Mouse (Mus musculus) left cerebral cortex, adult 2 months (tissue): ENCODE measurements at regions not wholly inside any gene's neighbourhood (a gene's known extent, or its start where the extent isn't known, plus 50 kb on each side); places are given as distances from the start of the nearest gene placed in this dataset.

Experiments
- DNase-seq, 2 experiments: peaks; one replicate each; pipeline ENCODE4 v3.0.0; 2021 to 2022; ENCODE audit warnings: low spot score in 2 of 2, mixed read lengths in 1 of 2; ENCODE audit errors: extremely low spot score in 1 of 2
- H3K27ac ChIP-seq: fragments of 200-600 bp; 2 replicates; pipeline ENCODE4 v1.8.1; 2022
- H3K4me3 ChIP-seq: fragments of 200-600 bp; 2 replicates; pipeline ENCODE4 v1.8.1; 2022
- CTCF ChIP-seq: fragments of 200-600 bp; IDR thresholded peaks from 2 replicates; pipeline ENCODE4 v1.8.1; 2022; ENCODE audit warnings: antibody characterized with exemption, mild to moderate bottlenecking, moderate library complexity
- intact Hi-C: fragments of 180-260 bp; cut with DNase I; formaldehyde crosslinking; loops from one replicate; pipeline ENCODE4 v1.15.1; 2025

GRCm38 (mm10) chr2:178632831-178633585, 202.7 kb downstream of the Cdh26 start:
- intact Hi-C loops = loop anchor here (5.0 kb wide), 1 partner anchor 1244 kb away; no protein-coding TSS in a partner anchor

GRCm38 (mm10) chr2:178634116-178634515, 203.8 kb downstream of the Cdh26 start:
- Histone ChIP-seq H3K4me3 (no peak overlapping the region), H3K27ac (no peak overlapping the region)
- intact Hi-C loops = loop anchor here (5.0 kb wide), 1 partner anchor 1243 kb away; no protein-coding TSS in a partner anchor
- no peak for TF ChIP-seq CTCF
- DNase-seq = no peak

More at GRCm38 (mm10) chr2:178632831-178633585, 202.7 kb downstream of the Cdh26 start:
- no peak for DNase-seq
- Histone ChIP-seq H3K27ac (no peak overlapping the region), H3K4me3 (no peak overlapping the region)
- no peak for TF ChIP-seq CTCF

GRCm38 (mm10) chr2:178635685-178636084, 205.4 kb downstream of the Cdh26 start:
- intact Hi-C loops = no loop called here
- TF ChIP-seq CTCF = no peak
- Histone ChIP-seq H3K27ac (no peak overlapping the region), H3K4me3 (no peak overlapping the region)
- DNase-seq = no peak

GRCm38 (mm10) chr2:178636901-178637300, 206.6 kb downstream of the Cdh26 start:
- no peak for DNase-seq
- H3K27ac ChIP-seq = no peak overlapping the region

GRCm38 (mm10) chr2:178642137-178643052, 212.1 kb downstream of the Cdh26 start:
- H3K27ac ChIP-seq = no peak overlapping the region
- no peak overlapping the region for H3K4me3 ChIP-seq
- DNase-seq = no peak
- no peak; the same call in 1 of the 2 replicates for TF ChIP-seq CTCF
- intact Hi-C loops = no loop called here

More at GRCm38 (mm10) chr2:178636901-178637300, 206.6 kb downstream of the Cdh26 start:
- intact Hi-C loops = no loop called here
- TF ChIP-seq CTCF = no peak
- no peak overlapping the region for H3K4me3 ChIP-seq

- no peak for TF ChIP-seq CTCF
- intact Hi-C loops = no loop called here
- no peak for DNase-seq
- Histone ChIP-seq H3K27ac (no peak overlapping the region), H3K4me3 (no peak overlapping the region)
Observed at GRCm38 (mm10) chr2:178643053-178643402, 212.7 kb downstream of the Cdh26 start.

GRCm38 (mm10) chr2:178643841-178644240, 213.5 kb downstream of the Cdh26 start:
- no peak for TF ChIP-seq CTCF
- H3K4me3 ChIP-seq = no peak overlapping the region
- intact Hi-C loops = no loop called here

GRCm38 (mm10) chr2:178660071-178660470, 229.7 kb downstream of the Cdh26 start:
- Histone ChIP-seq H3K27ac (no peak overlapping the region), H3K4me3 (no peak overlapping the region)
- intact Hi-C loops = loop anchor here (10.0 kb wide), 1 partner anchor 235 kb away; no protein-coding TSS in a partner anchor
- DNase-seq = no peak
- no peak; the same call in 1 of the 2 replicates for TF ChIP-seq CTCF

More at GRCm38 (mm10) chr2:178643841-178644240, 213.5 kb downstream of the Cdh26 start:
- H3K27ac ChIP-seq = no peak overlapping the region
- no peak for DNase-seq

GRCm38 (mm10) chr2:178662396-178662795, 232.1 kb downstream of the Cdh26 start:
- no peak for TF ChIP-seq CTCF
- Histone ChIP-seq H3K4me3 (no peak overlapping the region), H3K27ac (no peak overlapping the region; the same call in 1 of the 2 replicates)
- DNase-seq = no peak
- intact Hi-C loops = loop anchor here (10.0 kb wide), 1 partner anchor 238 kb away; no protein-coding TSS in a partner anchor

GRCm38 (mm10) chr2:178664977-178665376, 234.6 kb downstream of the Cdh26 start:
- no peak overlapping the region for H3K4me3 ChIP-seq
- DNase-seq = peak; percentile 35 to 45
- no peak overlapping the region for H3K27ac ChIP-seq
- intact Hi-C loops = loop anchor here (1.0 to 10.0 kb wide), 5 partner anchors 36 to 240 kb away; no protein-coding TSS in a partner anchor
- peak; percentile 73 for TF ChIP-seq CTCF

GRCm38 (mm10) chr2:178668451-178668850, 238.1 kb downstream of the Cdh26 start:
- intact Hi-C loops = loop anchor here (10.0 kb wide), 1 partner anchor 244 kb away; no protein-coding TSS in a partner anchor
- no peak for DNase-seq
- no peak overlapping the region for H3K27ac ChIP-seq
- peak; percentile 28 for TF ChIP-seq CTCF
- H3K4me3 ChIP-seq = no peak overlapping the region

GRCm38 (mm10) chr2:178670952-178671351, 240.6 kb downstream of the Cdh26 start:
- no peak for DNase-seq
- no peak overlapping the region for H3K27ac ChIP-seq
- intact Hi-C loops = no loop called here
- no peak for TF ChIP-seq CTCF
- no peak overlapping the region for H3K4me3 ChIP-seq
